Mouse (Mus musculus) cerebellum, postnatal 4 days (tissue): ENCODE data around the gene Crybb2.
"Not testable (repeated sequence)": the region's sequence is repeated elsewhere in the genome, so short reads cannot be mapped to it uniquely, and the experiment has no call there.

ENCODE experiments used
- DNase-seq, 2 experiments: peaks; one replicate each; pipeline ENCODE4 v3.0.0; 2022; ENCODE audit warnings: low spot score in 2 of 2, mixed read lengths in 1 of 2

Crybb2 gene

DNA sequence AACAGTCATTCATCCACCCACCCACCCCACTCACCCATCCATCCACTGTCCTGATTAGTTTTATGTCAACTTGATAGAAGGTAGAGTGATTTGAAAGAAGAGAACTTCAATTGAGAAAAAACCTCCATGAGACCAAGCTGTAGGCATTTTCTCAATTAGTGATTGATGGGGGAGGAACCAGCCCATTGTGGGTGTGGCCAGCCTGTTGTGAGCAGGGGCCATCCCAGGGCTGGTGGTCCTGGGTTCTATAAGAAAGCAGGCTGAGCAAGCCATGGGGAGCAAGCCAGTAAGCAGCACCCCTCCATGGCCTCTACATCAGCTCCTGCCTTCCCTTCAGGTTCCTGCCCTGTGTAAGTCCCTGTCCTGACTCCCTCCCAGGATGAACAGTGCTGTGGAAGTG is at the start of gene Crybb2:
Gene Crybb2, minus strand, starts transcription at position 101 of the 400 bp plus-strand sequence.
- DNase-seq: no peak

DNA sequence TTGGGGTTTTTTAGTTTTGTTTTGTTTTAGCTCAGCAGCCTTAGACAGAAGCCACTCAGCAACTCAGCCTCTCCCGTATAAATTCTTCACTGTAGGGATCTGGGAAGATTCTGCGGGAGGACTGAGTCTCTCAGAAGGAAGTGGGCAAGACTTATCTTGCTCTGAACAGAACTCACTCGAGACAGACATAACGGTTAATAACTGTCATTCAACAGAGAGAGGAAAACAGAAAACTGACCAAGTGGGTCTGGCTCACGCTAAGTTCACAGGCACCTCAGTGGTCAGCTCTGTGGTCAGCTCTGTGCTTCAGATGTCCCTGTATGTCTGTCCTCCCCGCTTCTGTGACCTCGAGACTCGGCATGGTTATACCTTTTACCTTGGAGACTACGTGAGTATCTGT is 49.4 kb upstream of the Crybb2 start:
- no peak for DNase-seq

DNA sequence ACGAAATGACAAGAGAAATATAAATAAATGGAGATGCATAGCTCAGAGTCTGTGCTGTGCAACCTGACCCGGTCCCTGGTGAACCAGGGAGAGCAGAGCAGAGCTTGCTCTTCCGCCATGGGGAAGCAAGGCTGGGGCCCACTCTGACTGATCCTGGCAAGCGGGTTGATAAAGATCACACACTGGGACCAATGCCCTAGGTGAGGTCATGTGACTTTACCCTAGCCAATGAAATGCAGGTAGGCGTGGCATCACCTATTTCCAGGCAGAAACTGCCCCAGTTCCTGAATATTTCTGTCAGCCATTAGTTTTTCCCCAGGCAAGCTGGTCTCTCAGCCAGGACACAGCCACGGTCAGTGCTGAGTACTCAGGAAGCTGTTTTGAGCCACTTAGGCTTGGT is 48.8 kb upstream of the Crybb2 start:
- DNase-seq: no peak

DNA sequence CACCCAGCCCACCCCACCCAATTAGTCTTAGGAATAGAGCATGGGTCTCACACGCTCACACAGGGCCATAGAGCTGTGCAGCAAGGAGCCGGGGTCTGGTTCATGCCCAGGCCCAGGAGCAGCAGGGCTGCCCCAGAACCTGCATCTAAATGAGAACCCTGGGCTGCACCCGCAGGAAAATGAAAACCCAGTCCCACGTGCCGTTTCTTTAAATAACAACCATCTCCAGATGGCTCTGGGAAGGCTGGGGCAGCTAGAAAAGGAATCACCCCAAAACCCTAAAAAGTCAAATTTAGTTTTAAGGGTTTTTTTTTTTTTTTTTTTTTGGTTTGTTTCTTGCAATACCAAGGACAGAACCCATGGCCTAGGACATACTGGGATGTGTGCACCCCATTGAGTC is 47.4 kb upstream of the Crybb2 start:
- DNase-seq: no peak

DNA sequence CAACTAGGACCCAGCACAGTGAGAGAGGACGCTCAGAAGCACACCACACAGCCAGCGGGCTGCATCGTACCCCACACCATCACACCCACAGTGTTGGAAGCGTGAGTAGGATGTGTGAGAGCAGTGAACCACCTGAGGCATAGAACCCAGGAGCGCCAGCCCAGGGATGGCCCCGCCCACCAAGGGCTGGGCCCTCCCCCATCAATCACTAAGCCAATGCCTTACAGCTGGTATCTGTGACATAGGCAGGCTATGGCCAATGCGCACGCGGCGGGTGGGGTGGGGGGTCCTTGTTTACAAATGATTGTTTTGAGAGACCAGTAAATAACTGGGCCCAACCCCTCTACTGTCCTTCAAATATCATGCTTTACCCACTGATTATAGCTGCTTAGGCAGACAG is 46.0 kb upstream of the Crybb2 start:
- no peak for DNase-seq

DNA sequence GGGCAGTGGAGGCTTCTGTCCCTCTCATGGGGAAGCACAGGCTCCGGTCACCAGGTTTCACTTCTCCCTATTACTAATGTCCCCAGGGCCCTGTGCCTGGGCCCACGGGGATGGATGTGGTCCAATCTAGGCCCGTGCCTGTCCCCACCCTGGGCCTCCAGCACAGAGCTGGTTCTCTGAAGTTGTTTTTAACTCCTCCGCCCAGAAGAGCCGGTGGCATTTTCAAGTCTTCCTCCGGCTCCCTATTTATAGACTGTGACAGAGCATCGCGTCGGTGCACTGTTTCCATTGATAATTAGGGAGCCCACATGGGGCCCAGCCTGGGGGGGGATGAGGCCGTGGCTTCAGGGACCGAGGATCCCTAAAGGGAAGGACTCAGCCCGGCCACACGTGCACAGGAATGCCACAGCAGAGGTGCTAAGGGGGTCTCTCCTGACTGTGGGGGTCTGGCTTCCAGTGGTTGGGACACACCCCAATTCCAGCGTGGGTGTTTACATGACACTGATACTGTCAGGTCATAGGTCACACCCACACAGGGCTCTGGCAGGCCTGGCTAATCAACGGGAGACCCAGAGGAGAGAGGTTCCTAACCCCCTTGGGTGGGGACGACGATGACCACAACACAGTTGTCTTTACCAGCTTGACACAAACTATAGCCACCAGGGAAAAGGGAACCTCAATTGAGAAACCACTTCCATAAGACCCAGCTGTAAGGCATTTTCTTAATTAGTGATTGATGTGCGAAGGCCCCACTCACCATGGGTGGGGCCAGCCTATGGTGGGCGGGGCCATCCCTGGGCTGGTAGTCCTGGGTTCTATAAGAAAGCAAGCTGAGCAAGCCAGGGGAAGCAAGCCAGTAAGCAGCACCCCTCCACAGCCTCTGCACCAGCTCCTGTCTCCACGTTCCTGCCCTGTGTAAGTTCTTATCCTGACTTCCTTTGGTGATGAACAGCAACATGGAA is 44.6 kb upstream of the Crybb2 start:
- no peak for DNase-seq

DNA sequence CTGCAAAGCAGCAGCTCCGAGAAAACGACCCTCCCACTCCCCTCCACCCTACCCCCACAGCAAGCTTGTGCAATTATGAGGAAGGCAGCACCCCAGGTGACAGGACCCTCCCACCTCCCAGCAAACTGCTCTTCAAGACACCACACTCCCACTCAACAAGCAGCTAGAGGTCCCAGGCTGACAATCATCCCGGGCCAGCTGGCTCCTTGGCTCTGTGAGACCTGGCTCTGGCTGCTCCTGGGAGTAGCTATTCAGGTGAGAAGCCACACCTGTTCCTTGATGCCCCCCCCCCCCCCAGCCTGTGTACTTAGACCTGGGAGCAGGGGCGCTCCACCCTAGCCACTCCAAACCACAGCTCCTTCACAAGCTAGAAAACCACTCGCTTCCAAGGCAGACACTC is 43.2 kb upstream of the Crybb2 start:
- DNase-seq: no peak

DNA sequence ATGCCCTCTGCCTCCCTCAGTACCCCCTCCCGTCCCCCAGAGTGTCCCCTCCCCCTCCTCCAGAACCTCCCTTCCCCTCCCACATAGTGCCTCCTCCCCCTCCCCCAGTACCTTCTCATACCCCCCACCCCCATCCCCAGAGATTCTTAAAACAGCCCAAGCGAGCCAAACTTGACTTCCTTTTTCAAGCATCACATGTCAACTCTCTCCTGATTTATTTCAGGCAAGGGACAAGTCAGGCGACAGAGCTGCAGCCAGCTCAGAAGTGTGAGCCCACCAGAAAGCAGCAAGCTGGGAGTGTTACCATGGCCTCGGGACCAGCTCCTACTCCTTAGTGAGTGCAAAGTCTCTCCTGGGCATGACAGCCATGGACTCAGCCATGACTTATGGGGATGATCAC is 41.4 kb upstream of the Crybb2 start:
- DNase-seq: no peak

DNA sequence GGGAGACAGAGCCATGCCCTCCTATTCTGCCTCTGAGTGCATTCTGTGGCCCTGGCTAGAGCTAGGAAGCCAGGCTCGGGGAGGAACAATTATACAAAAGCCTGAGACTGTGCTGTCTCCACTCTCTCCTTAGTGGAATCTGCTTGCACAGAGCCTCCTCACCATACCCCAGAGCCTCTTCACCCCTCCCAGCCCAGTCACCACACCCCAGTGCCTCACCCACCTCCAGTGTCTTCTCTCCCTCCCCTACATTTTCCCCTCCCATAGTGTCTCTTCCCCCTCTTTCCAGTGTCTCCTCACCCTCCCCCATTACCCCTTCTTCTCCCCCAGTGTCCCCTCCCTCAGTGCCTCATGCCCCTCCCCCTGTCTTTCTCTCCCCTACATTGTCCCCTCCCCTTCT is 41.0 kb upstream of the Crybb2 start:
- DNase-seq: no peak

DNA sequence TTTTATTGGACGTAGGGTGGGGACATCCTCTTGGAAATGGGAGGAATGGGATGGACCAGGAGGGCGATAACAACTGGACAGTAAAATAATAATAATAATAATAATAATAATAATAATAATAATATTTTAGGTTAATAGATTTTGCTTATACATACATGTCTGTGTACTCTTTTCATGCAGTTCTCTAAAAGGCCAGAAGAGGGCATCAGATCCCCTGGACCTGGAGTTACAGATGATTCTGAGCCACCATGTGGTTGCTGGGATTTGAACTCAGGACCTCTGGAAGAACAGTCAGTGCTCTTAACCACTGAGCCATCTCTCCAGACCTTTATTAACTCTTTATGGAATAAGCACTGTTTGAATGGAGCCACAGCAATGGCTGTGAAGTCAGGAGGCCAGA is 39.7 kb upstream of the Crybb2 start:
- not testable (repeated sequence) for DNase-seq

DNA sequence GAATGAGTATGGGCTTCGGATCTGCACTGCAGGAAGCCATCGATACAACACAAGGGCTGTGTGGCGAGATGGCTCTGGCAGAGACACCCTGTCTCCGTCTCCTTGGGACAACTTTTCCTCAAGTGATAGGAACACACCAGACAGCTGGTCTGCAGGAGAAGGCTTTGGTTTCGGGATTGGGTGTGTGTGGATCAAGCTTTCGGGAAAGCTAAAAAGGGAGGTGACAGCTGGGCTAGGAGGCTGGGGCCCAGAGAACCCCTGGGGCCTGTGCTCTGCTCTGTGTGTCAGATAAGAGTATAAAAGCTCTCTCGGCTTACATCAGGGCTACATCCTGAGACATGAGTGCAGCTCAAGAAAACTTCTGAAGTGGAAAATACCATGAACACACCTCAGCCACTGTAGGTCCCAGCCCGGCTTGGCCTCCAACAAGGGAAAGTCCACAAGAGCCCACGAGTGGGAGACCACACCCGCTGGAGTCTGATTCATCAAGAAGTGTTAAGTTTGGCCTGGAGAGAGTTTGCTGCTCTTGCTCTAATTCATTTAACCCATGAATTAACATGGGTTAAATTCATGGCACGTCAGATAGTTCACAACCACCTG is 38.3 kb upstream of the Crybb2 start:
- no peak for DNase-seq

DNA sequence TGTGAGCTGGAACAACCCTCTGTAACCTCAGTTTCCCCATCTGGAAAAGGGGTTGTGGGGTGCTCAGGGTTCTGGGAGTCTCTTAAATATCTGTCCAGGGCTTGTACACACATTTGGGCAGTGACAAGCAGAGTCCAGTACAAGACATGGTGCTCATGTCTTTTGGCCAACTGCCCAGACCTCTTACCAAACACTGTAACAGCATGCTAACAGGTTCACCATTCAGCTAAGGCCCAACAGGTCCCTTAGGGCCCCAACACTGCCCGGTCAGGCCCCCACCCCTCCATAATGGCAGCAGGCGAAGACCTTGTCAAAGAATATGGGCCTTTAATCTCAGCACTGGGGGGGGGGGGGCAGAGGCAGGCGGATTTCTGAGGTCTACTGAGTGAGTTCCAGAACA is 37.8 kb upstream of the Crybb2 start:
- no peak for DNase-seq

DNA sequence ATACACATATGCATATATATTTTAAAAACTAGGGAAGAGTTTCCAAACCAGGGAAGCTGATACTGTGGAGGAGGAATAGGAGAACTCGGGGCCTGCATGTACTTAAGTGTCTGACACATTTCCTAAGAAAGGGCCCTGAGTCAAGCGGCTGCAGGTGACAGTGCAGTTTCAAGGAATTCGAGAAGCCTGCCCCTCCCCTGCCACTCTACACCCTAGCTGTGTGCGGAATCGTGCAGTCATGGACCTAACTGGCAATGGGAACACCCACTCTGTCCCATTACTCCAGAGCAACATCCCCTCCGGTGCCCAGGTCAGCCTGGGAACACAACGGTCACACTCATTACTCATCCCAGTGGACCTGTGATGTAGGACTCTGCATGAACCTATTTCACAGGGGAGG is 36.7 kb upstream of the Crybb2 start:
- no peak for DNase-seq

DNA sequence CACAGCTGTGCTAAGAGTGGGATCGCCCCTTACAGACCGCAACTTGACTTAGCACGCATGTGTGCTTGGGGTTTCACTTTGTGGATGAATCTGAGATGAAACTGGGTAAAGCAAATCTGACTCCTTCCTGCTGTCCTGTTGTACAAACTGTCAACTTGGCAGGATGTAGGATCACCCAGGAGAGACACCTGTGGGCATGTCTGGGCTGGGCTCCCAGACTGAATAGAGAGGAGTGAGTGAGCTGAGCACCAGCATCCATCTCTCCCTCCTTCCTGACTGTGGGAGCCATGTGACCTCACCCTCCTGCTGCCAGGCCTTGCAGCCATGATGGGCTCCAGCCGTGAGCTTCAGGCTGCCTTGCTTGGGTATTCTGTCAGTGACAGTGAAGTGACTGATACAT is 35.6 kb upstream of the Crybb2 start:
- no peak for DNase-seq

DNA sequence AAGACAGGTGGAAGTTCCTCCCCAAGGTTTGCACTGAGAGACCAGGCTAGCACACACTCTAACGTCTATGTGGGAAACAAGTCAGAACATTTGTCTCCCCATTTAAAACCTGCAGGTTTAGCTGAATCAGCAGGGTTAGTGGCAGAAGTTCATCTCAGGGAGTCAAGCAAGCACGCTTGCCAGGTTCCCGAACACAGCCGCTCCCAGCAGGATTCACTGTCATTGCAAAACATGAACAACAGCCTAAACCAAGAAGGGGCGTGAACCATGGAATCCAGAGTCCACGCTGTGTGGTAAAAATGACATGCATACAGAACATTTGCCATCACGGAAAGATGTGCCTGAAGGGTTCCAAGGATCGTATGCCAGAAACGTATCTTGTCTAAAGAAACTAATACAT is 35.1 kb upstream of the Crybb2 start:
- DNase-seq: no peak

DNA sequence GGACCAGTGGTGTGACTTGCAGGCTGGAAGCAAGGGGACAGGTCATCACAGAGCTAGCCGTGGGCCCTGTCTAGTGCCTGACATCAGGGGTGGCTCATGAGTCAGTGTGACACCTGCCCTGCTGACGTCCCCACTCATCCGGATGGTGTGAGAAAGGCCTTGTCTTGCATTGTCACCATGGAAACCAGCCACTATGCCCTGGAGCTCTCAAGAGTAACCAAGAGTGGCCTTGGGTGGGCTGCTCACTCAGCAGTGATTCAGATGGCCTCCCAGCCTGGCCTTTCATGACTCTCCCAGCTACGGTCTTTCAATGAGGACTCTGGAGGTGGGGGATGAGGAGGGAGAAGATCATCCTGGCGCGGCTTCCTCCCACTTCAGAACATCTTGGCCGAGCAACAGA is 32.5 kb upstream of the Crybb2 start:
- no peak for DNase-seq

DNA sequence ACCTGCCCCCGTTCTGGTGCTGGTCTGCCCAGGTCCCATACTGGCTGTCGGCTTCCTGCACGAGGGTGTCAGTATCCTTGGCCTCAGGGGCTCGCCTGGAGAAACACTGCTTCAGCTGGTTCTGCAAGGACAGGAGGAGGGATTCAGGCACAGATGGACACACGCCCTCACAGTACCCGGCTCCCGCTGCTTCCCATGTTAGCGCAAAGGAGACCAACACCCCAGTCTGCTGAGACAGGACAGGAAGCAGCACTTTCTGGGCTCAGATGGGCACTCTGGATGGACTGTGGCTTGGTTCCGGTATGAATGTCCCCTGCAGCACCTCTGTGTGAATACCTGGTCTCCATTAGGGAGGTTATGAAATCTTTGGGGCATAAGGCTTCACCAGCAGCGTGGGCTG is 31.5 kb upstream of the Crybb2 start:
- no peak for DNase-seq

DNA sequence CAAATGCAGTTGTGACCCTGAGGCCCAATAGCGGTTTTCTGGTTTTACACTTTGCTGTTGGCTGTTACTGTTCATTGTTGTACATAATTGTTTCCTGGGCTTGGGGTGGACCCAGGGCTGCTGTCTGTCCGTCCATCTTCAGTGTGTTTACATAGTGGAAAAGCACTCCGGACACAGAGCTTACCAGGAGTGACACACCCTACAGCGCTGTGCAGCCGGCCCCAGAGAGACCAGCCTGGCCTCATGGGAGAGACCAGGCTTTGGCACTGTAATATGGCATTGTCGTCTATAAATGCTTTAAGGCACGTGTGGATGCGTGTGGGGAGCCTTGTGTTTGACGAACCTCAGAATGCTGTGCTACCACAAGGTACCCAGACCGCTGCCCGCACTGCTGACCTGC is 30.5 kb upstream of the Crybb2 start:
- no peak for DNase-seq

DNA sequence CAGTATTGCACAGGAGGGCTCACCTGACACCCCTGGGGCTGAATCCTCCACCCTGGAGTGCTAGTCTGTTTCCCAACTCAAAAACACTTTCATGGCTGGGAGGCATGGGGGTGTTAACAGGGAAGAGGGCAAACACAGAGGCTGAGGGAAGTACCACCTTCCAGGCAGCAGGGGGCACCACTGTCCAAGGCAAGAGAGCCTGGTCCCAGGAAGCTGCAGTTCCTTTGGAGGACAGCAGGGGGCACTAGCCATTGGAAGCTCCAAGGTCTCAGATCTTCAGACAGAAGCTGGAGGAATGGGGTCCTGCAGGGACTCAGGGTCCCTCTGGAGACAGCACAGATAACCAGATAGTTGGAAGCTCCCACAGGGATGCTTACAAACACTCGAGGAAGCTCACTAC is 29.6 kb upstream of the Crybb2 start:
- peak; percentile 96 to 97 for DNase-seq

DNA sequence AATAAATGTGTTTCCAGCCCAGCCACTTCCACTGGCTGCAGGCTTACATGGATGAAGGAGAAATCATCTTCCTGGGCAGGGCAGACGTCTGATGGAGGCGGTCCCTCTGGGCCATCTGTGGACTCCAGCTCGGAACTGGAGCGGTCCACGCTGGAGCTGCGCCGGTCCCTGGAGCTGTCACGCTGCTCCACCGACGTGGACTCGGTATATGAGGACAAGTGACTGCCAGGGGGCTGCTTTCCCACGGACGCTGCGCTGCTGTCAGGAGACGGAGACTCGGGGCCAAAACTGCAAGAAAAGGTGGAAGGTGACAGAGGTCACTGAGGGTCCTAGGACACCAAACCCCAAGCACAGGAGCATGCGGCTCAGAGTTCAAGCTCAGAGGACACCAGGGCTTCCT is 27.6 kb upstream of the Crybb2 start:
- DNase-seq: no peak

DNA sequence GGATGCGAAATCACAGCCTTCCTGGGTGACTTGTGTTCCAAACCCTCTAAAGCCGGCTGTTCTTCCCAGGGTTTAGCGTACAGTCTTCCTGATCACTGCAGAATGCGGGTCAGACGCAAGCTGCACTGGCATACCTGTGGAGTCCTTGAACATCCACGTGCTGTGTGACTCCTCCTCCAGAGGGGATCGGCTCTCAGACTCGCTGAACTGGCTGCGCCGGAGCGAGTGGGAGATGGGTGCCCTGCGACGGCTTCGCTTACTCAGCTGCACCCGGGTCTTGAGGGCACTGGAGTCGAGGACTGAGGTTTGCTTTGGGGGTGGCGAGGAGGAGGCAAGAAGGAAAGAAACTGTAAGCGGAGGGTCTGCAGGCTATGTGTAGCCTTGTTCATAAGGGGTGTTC is 25.5 kb upstream of the Crybb2 start:
- no peak for DNase-seq

DNA sequence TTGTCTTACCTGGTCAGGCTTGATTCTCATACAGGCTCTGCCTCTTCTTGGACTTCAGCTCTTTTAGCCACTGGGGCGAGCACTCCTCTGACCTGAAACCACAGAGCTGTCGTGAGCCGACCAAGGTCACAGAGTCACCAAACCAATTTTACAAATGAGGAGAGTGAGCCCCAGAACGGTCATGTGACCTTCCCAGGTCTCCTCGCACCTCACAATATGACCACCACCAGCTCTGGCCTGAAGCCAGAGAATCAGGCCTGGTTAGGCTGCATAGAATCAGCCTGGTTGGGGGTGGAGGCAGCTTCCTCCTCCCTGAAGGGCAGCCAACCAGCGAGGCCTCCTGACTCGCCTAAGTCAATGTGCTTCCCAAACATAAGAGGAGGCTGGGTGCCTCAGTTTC is 22.5 kb upstream of the Crybb2 start:
- no peak for DNase-seq

DNA sequence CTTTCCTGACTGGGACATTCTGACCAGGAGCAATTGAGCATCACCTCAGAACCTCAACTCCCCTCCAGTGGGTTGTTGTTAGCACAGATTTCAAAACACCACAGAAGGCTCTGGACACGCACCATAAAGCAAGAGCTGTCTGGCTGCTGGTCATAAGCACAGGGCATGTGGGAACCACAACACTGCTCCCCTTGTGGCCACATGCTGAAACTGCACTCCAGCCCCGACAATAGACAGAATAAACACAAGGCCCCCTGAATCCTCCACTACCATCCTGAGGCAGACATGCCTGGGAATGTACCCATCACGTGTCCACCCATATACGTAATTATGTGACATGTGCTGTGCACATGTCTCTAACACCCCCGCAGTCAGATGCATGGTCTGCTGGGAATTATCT is 21.2 kb upstream of the Crybb2 start:
- peak; percentile 58 to 75 for DNase-seq
